Mouse (Mus musculus): ENCODE measurements around the gene Utrn. TPM values are rescaled to one million over a fixed set of nuclear protein-coding genes. Genes with fewer than 3 reads are reported as not detected.

The Utrn gene
- polyA plus RNA-seq, 1 experiment from 2014 or later = 21.5 TPM

- Histone ChIP-seq H3K9me3 (ENCODE audit: control insufficient read depth) (no peaks in the 10 kb centered on the region), H3K4me3 (ENCODE audit: low read depth, low read length) (no peak overlapping the region), H3K4me1 (replicated peaks; ENCODE audit: control insufficient read depth, insufficient read depth, low read length) (no peaks in the 10 kb centered on the region), H3K4me2 (replicated peaks; ENCODE audit: low read depth) (no peak overlapping the region), H3K36me3 (ENCODE audit: control insufficient read depth, insufficient read depth) (no peaks in the 10 kb centered on the region), H3K9ac (ENCODE audit: low read depth, low read length) (no peak overlapping the region), H3K27me3 (replicated peaks; ENCODE audit: control insufficient read depth, insufficient read depth, low read length) (no peaks in the 10 kb centered on the region), H3K27ac (ENCODE audit: low read depth, low read length) (no peak overlapping the region)
- 79% methylated on average over 8 of the region's 8 CpGs for WGBS
- no peak for ATAC-seq
- TF ChIP-seq CTCF (IDR thresholded peaks at IDR 0.05; ENCODE audit: low read depth) = peak; percentile 43
Measured at GRCm38 (mm10) chr10:12643336-12643735, 225.8 kb downstream of the Utrn start.

DNA sequence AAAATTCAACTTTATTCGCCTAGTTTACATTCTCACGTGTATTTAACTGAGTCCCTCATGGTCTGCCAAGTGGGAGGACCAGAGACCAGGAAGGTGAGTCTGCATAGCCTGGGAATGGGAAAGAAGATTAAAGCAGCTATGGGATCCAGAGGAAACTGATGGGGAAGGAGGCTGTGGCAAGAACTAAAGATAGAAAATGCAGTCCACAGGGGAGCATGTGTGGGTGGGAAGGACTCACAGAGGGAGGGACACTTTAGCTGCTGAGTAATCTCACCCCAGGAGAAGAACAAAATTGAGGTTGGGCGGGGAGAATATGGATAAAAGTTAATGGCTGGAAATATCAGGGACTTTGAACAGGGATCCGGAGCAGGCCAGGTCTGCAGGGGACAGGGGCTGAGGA, 229.5 kb downstream of the Utrn start:
- no peak overlapping the region for H3K9ac ChIP-seq (ENCODE audit: low read depth, low read length)
- no peaks in the 10 kb centered on the region for H3K9me3 ChIP-seq (ENCODE audit: control insufficient read depth)
- H3K4me3 ChIP-seq (ENCODE audit: low read depth, low read length) = no peak overlapping the region
- no peaks in the 10 kb centered on the region for H3K36me3 ChIP-seq (ENCODE audit: control insufficient read depth, insufficient read depth)
- no peaks in the 10 kb centered on the region for H3K27me3 ChIP-seq (replicated peaks; ENCODE audit: control insufficient read depth, insufficient read depth, low read length)
- WGBS = 71% methylated on average over 4 of the region's 4 CpGs
- H3K4me2 ChIP-seq (replicated peaks; ENCODE audit: low read depth) = no peak overlapping the region
- ATAC-seq = no peak
- no peak overlapping the region for H3K27ac ChIP-seq (ENCODE audit: low read depth, low read length)
- TF ChIP-seq CTCF (IDR thresholded peaks at IDR 0.05; ENCODE audit: low read depth) = no peak
- H3K4me1 ChIP-seq (replicated peaks; ENCODE audit: control insufficient read depth, insufficient read depth, low read length) = no peaks in the 10 kb centered on the region

DNA sequence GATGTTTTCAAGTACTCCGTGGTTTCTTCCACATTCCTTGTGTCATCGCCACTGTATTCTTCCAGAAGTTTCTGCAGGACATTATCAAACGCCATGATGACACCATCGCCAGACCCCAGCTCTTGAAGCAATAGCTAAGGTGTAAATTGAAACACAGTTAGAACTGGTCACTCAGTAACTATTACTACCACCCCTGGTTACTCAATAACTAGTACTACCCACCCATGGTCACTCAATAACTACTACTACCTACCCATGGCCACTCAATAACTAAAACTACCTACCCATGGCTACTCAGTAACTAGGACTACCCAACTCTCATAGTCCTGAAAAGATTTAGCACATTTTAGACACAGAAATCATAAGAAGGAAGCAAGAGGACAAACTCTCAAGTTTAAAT, 235.2 kb downstream of the Utrn start:
- WGBS = 81% methylated on average over 4 of the region's 4 CpGs
- ATAC-seq = no peak
- no peak overlapping the region for H3K27ac ChIP-seq (ENCODE audit: low read depth, low read length)

DNA sequence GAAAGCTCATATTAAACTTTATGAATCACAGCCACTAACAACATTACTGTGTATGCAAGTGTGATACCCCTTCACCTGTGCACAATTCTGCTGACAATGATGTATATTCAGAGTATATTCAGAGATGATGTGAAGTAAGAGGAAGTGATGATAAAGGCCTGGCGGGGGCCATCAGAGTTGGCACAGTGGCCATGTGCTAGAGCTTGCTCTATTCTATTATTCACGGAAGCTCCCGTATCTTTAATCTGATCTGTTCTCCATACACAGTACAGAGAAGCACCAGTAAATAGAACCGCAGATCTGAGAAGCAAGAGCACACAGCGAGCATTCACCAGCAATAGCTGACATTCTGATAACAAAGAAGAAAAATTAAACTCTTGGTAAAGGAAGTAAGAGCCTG, 238.2 kb downstream of the Utrn start:
- WGBS = 55% methylated on average over 5 of the region's 5 CpGs

More for the DNA sequence above, 235.2 kb downstream of the Utrn start:
- Histone ChIP-seq H3K27me3 (replicated peaks; ENCODE audit: control insufficient read depth, insufficient read depth, low read length) (no peaks in the 10 kb centered on the region), H3K9ac (ENCODE audit: low read depth, low read length) (no peak overlapping the region), H3K4me2 (replicated peaks; ENCODE audit: low read depth) (no peak overlapping the region), H3K4me1 (replicated peaks; ENCODE audit: control insufficient read depth, insufficient read depth, low read length) (no peaks in the 10 kb centered on the region), H3K9me3 (ENCODE audit: control insufficient read depth) (no peaks in the 10 kb centered on the region), H3K4me3 (ENCODE audit: low read depth, low read length) (no peak overlapping the region), H3K36me3 (ENCODE audit: control insufficient read depth, insufficient read depth) (no peaks in the 10 kb centered on the region)
- no peak for TF ChIP-seq CTCF (IDR thresholded peaks at IDR 0.05; ENCODE audit: low read depth)

DNA sequence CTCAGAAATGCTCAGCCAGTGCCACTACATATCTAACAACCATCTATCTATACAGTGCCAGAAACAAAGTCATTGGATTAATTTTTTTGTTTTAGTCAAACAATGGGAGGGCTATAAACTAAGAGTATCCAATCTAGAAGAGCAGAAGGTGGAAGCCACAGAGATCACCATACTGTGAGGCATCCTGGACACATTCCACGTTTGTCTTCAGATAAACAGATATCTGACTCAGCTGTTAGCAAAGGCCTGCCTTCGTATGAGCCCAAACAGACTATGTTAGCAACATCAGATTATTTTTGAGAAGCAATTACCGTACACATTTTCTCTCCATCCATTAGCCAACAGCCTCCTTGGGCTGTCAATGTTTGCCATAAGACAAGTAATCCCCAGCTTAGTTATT, 250.8 kb downstream of the Utrn start:
- Histone ChIP-seq H3K27ac (ENCODE audit: low read depth, low read length) (no peak overlapping the region), H3K36me3 (ENCODE audit: control insufficient read depth, insufficient read depth) (no peaks in the 10 kb centered on the region), H3K4me3 (ENCODE audit: low read depth, low read length) (no peak overlapping the region), H3K4me1 (replicated peaks; ENCODE audit: control insufficient read depth, insufficient read depth, low read length) (no peaks in the 10 kb centered on the region), H3K27me3 (replicated peaks; ENCODE audit: control insufficient read depth, insufficient read depth, low read length) (no peaks in the 10 kb centered on the region), H3K4me2 (replicated peaks; ENCODE audit: low read depth) (no peak overlapping the region), H3K9me3 (ENCODE audit: control insufficient read depth) (no peaks in the 10 kb centered on the region), H3K9ac (ENCODE audit: low read depth, low read length) (no peak overlapping the region)
- TF ChIP-seq CTCF (IDR thresholded peaks at IDR 0.05; ENCODE audit: low read depth) = no peak
- ATAC-seq = no peak
- WGBS = 59% methylated on average over 3 of the region's 3 CpGs

More for the DNA sequence above, 238.2 kb downstream of the Utrn start:
- Histone ChIP-seq H3K4me2 (replicated peaks; ENCODE audit: low read depth) (no peak overlapping the region), H3K4me3 (ENCODE audit: low read depth, low read length) (no peak overlapping the region), H3K9ac (ENCODE audit: low read depth, low read length) (no peak overlapping the region), H3K9me3 (ENCODE audit: control insufficient read depth) (no peaks in the 10 kb centered on the region), H3K4me1 (replicated peaks; ENCODE audit: control insufficient read depth, insufficient read depth, low read length) (no peaks in the 10 kb centered on the region), H3K27me3 (replicated peaks; ENCODE audit: control insufficient read depth, insufficient read depth, low read length) (no peaks in the 10 kb centered on the region), H3K27ac (ENCODE audit: low read depth, low read length) (no peak overlapping the region), H3K36me3 (ENCODE audit: control insufficient read depth, insufficient read depth) (no peaks in the 10 kb centered on the region)
- TF ChIP-seq CTCF (IDR thresholded peaks at IDR 0.05; ENCODE audit: low read depth) = no peak
- ATAC-seq = no peak

- H3K4me2 ChIP-seq (replicated peaks; ENCODE audit: low read depth) = no peak overlapping the region
- no peaks in the 10 kb centered on the region for H3K27me3 ChIP-seq (replicated peaks; ENCODE audit: control insufficient read depth, insufficient read depth, low read length)
- H3K9ac ChIP-seq (ENCODE audit: low read depth, low read length) = no peak overlapping the region
- no peak overlapping the region for H3K27ac ChIP-seq (ENCODE audit: low read depth, low read length)
- no peak overlapping the region for H3K4me3 ChIP-seq (ENCODE audit: low read depth, low read length)
- H3K36me3 ChIP-seq (ENCODE audit: control insufficient read depth, insufficient read depth) = no peaks in the 10 kb centered on the region
- 83% methylated on average over 3 of the region's 3 CpGs for WGBS
- no peak for ATAC-seq
- H3K9me3 ChIP-seq (ENCODE audit: control insufficient read depth) = no peaks in the 10 kb centered on the region
- TF ChIP-seq CTCF (IDR thresholded peaks at IDR 0.05; ENCODE audit: low read depth) = peak; percentile 56
- H3K4me1 ChIP-seq (replicated peaks; ENCODE audit: control insufficient read depth, insufficient read depth, low read length) = no peaks in the 10 kb centered on the region
Measured at GRCm38 (mm10) chr10:12615723-12616122, 253.4 kb downstream of the Utrn start.

Measured in intestine, postnatal 0 days (tissue).